Comparison of ENCODE assay signal across 8 mouse cellular contexts in the genomic region with DNA sequence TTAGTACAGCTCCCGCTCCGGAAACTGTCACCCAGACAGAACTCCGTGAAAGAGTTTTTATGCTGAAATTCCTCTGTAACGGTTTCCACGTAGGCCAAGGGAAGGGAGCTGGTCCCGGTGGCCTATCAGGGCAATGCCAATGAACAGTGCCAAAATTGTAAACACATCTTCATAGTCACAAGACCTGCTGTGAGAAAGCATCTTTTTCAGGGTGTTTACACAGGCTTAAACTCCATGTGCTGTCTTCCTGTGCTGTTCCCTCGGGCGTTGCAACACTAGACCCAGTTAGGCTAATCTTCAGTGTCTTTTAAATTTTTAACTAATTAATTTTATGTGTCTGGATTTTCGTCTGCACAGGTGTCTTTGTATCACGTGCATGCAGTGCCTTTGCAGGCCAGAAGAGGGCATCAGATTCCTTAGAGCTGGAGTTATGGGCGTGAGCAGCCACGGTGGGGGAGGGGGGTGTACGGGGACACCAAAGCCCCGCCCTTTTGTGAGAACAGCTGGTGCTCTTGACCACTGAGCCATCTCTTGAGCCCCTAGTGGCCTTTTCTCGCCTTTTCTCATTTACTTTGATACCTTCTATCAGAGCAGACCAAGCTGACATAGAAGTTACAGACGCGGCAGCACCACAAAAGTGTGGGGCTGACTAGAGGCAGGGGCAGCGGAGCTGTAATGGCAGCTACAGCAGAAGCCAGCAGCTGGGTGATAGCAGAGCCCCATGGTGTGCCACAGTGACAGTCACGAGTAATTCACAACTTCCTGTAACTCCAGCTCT. TPM values are rescaled to one million over a fixed set of nuclear protein-coding genes. Genes with fewer than 3 reads are reported as not detected.
DNase-seq lines count a peak whose midpoint lies in the region; ATAC-seq lines count a peak whose summit lies in the region.

No protein-coding gene starts in this region.

- peak; percentile 72 for DNase-seq in 416B (ENCODE audit: low read depth)
- peak; percentile 69 to 81 for DNase-seq in adrenal gland, postnatal 36 days
- DNase-seq in embryonic facial prominence, embryonic 14.5 days (ENCODE audit: low spot score) = peak; percentile 84
- peak; percentile 91 for DNase-seq in kidney, postnatal 10 days
- DNase-seq in natural killer cell, adult 2 months (ENCODE audit: low spot score in 2 of 2) = peak; percentile 72 to 76

- H3K27ac ChIP-seq in embryonic facial prominence, embryonic 14.5 days (replicated peaks; ENCODE audit: low read depth, low read length) = no peak overlapping the region
- no peak overlapping the region for H3K27ac ChIP-seq in heart, embryonic 12.5 days (ENCODE audit: poor library complexity, severe bottlenecking)
- no peak overlapping the region for H3K27ac ChIP-seq in liver, embryonic 12.5 days
- no peak overlapping the region for H3K27ac ChIP-seq in stomach, embryonic 14.5 days (ENCODE audit: low read length)

- peak; percentile 68; the same call in 1 of the 2 replicates for ATAC-seq in embryonic facial prominence, embryonic 14.5 days (ENCODE audit: low read depth)
- ATAC-seq in heart, embryonic 12.5 days (ENCODE audit: insufficient number of reproducible peaks, low FRiP score) = peak; percentile 51; the same call in 1 of the 2 replicates
- ATAC-seq in liver, embryonic 12.5 days = peak; percentile 65
- peak; percentile 63; the same call in 1 of the 2 replicates for ATAC-seq in stomach, embryonic 14.5 days (ENCODE audit: insufficient number of reproducible peaks, insufficient read depth, low FRiP score, low read depth)

- H3K4me3 ChIP-seq in embryonic facial prominence, embryonic 14.5 days (ENCODE audit: low read depth, low read length) = peak overlapping the region; percentile 28
- H3K4me3 ChIP-seq in heart, embryonic 12.5 days = peak overlapping the region; percentile 30
- peak overlapping the region; percentile 32 for H3K4me3 ChIP-seq in liver, embryonic 12.5 days
- peak overlapping the region; percentile 3; the same call in 1 of the 2 replicates for H3K4me3 ChIP-seq in stomach, embryonic 14.5 days (ENCODE audit: low read depth, low read length)

- peak overlapping the region; percentile 47 for H3K4me2 ChIP-seq in embryonic facial prominence, embryonic 14.5 days (ENCODE audit: low read depth, low read length)
- H3K4me2 ChIP-seq in heart, embryonic 12.5 days = peak overlapping the region; percentile 62
- peak overlapping the region; percentile 54 for H3K4me2 ChIP-seq in liver, embryonic 12.5 days
- H3K4me2 ChIP-seq in stomach, embryonic 14.5 days (replicated peaks; ENCODE audit: low read depth, low read length) = peak overlapping the region; percentile 32

- no peaks in the 10 kb centered on the region for H3K4me1 ChIP-seq in embryonic facial prominence, embryonic 14.5 days (ENCODE audit: control insufficient read depth, insufficient read depth, low read length)
- no peaks in the 10 kb centered on the region for H3K4me1 ChIP-seq in heart, embryonic 12.5 days (replicated peaks)
- H3K4me1 ChIP-seq in liver, embryonic 12.5 days = peaks cover 7% of the 10 kb centered on the region; the same call in 1 of the 2 replicates
- no peaks in the 10 kb centered on the region; the same call in 1 of the 2 replicates for H3K4me1 ChIP-seq in stomach, embryonic 14.5 days (ENCODE audit: control insufficient read depth, insufficient read depth, low read length)

- H3K36me3 ChIP-seq in embryonic facial prominence, embryonic 14.5 days (ENCODE audit: control insufficient read depth, insufficient read depth, low read length) = no peaks in the 10 kb centered on the region
- no peaks in the 10 kb centered on the region for H3K36me3 ChIP-seq in heart, embryonic 12.5 days
- H3K36me3 ChIP-seq in liver, embryonic 12.5 days = no peaks in the 10 kb centered on the region
- H3K36me3 ChIP-seq in stomach, embryonic 14.5 days (ENCODE audit: control insufficient read depth, insufficient read depth, low read length) = no peaks in the 10 kb centered on the region

- no peaks in the 10 kb centered on the region for H3K27me3 ChIP-seq in embryonic facial prominence, embryonic 14.5 days (replicated peaks; ENCODE audit: control insufficient read depth, insufficient read depth, low read length)
- H3K27me3 ChIP-seq in heart, embryonic 12.5 days (replicated peaks) = peaks cover 5% of the 10 kb centered on the region; the same call in 1 of the 2 replicates
- no peaks in the 10 kb centered on the region for H3K27me3 ChIP-seq in liver, embryonic 12.5 days (replicated peaks)
- H3K27me3 ChIP-seq in stomach, embryonic 14.5 days (ENCODE audit: control insufficient read depth, insufficient read depth, low read length) = no peaks in the 10 kb centered on the region

- no peak overlapping the region for H3K9ac ChIP-seq in embryonic facial prominence, embryonic 14.5 days (ENCODE audit: low read depth, low read length)
- H3K9ac ChIP-seq in heart, embryonic 12.5 days = no peak overlapping the region
- no peak overlapping the region for H3K9ac ChIP-seq in liver, embryonic 12.5 days
- no peak overlapping the region for H3K9ac ChIP-seq in stomach, embryonic 14.5 days (replicated peaks; ENCODE audit: low read depth, low read length)

- no peaks in the 10 kb centered on the region for H3K9me3 ChIP-seq in embryonic facial prominence, embryonic 14.5 days (ENCODE audit: control insufficient read depth, low read length)
- peaks cover 4% of the 10 kb centered on the region; the same call in 1 of the 2 replicates for H3K9me3 ChIP-seq in heart, embryonic 12.5 days (replicated peaks)
- no peaks in the 10 kb centered on the region for H3K9me3 ChIP-seq in liver, embryonic 12.5 days (replicated peaks)
- no peaks in the 10 kb centered on the region for H3K9me3 ChIP-seq in stomach, embryonic 14.5 days (ENCODE audit: control insufficient read depth, low read depth, low read length)

- WGBS in embryonic facial prominence, embryonic 14.5 days = 19% methylated on average over 19 of the region's 19 CpGs
- WGBS in heart, embryonic 12.5 days = 19% methylated on average over 19 of the region's 19 CpGs
- 20% methylated on average over 19 of the region's 19 CpGs for WGBS in liver, embryonic 12.5 days (ENCODE audit: insufficient replicate concordance)
- WGBS in stomach, embryonic 14.5 days = 19% methylated on average over 19 of the region's 19 CpGs

RNA-seq across cellular contexts. Expression of a gene that starts 5.2 kb away (rescaled TPM):
- total RNA-seq in adrenal gland, postnatal 36 days (2021) = not detected
- polyA plus RNA-seq in embryonic facial prominence, embryonic 14.5 days (2014; fragmentation: Nextera tagmentation; extraction: Ambion mirVana) = not detected in 2 replicates
- not detected in 2 replicates for polyA plus RNA-seq in heart, embryonic 12.5 days (2016; fragmentation: Nextera tagmentation; extraction: Ambion mirVana)
- polyA plus RNA-seq in liver, embryonic 12.5 days (2016; fragmentation: Nextera tagmentation; extraction: Ambion mirVana) = not detected in 2 replicates
- not detected in 2 replicates for polyA plus RNA-seq in stomach, embryonic 14.5 days (2014; fragmentation: Nextera tagmentation; extraction: Ambion mirVana)

RNA-seq across cellular contexts. Expression of a gene that starts 5.9 kb away (rescaled TPM):
- total RNA-seq in adrenal gland, postnatal 36 days (2021) = not detected
- 0.21 TPM in 1 of 2 replicates, not detected in the other for polyA plus RNA-seq in embryonic facial prominence, embryonic 14.5 days (2014; fragmentation: Nextera tagmentation; extraction: Ambion mirVana)
- polyA plus RNA-seq in heart, embryonic 12.5 days (2016; fragmentation: Nextera tagmentation; extraction: Ambion mirVana) = not detected in 2 replicates
- polyA plus RNA-seq in liver, embryonic 12.5 days (2016; fragmentation: Nextera tagmentation; extraction: Ambion mirVana) = not detected in 2 replicates
- 2.4 and 2.5 TPM in 2 replicates for polyA plus RNA-seq in stomach, embryonic 14.5 days (2014; fragmentation: Nextera tagmentation; extraction: Ambion mirVana)

RNA-seq across cellular contexts. Expression of a gene that starts 19.3 kb away (rescaled TPM):
- total RNA-seq in adrenal gland, postnatal 36 days (2021) = not detected
- polyA plus RNA-seq in embryonic facial prominence, embryonic 14.5 days (2014; fragmentation: Nextera tagmentation; extraction: Ambion mirVana) = not detected in 2 replicates
- polyA plus RNA-seq in heart, embryonic 12.5 days (2016; fragmentation: Nextera tagmentation; extraction: Ambion mirVana) = 0.35 TPM in 1 of 2 replicates, not detected in the other
- not detected in 2 replicates for polyA plus RNA-seq in liver, embryonic 12.5 days (2016; fragmentation: Nextera tagmentation; extraction: Ambion mirVana)
- polyA plus RNA-seq in stomach, embryonic 14.5 days (2014; fragmentation: Nextera tagmentation; extraction: Ambion mirVana) = not detected in 2 replicates

RNA-seq across cellular contexts. Expression of a gene that starts 22.7 kb away (rescaled TPM):
- not detected for total RNA-seq in adrenal gland, postnatal 36 days (2021)
- polyA plus RNA-seq in embryonic facial prominence, embryonic 14.5 days (2014; fragmentation: Nextera tagmentation; extraction: Ambion mirVana) = not detected in 2 replicates
- not detected in 2 replicates for polyA plus RNA-seq in heart, embryonic 12.5 days (2016; fragmentation: Nextera tagmentation; extraction: Ambion mirVana)
- polyA plus RNA-seq in liver, embryonic 12.5 days (2016; fragmentation: Nextera tagmentation; extraction: Ambion mirVana) = not detected in 2 replicates
- not detected in 2 replicates for polyA plus RNA-seq in stomach, embryonic 14.5 days (2014; fragmentation: Nextera tagmentation; extraction: Ambion mirVana)

RNA-seq across cellular contexts. Expression of a gene that starts 23.2 kb away (rescaled TPM):
- total RNA-seq in adrenal gland, postnatal 36 days (2021) = not detected
- 0.69 and 1.1 TPM in 2 replicates for polyA plus RNA-seq in embryonic facial prominence, embryonic 14.5 days (2014; fragmentation: Nextera tagmentation; extraction: Ambion mirVana)
- not detected in 2 replicates for polyA plus RNA-seq in heart, embryonic 12.5 days (2016; fragmentation: Nextera tagmentation; extraction: Ambion mirVana)
- not detected in 2 replicates for polyA plus RNA-seq in liver, embryonic 12.5 days (2016; fragmentation: Nextera tagmentation; extraction: Ambion mirVana)
- polyA plus RNA-seq in stomach, embryonic 14.5 days (2014; fragmentation: Nextera tagmentation; extraction: Ambion mirVana) = 0.64 and 1.3 TPM in 2 replicates
